ENCODE assay signal across 9 mouse cellular contexts in the genomic region with DNA sequence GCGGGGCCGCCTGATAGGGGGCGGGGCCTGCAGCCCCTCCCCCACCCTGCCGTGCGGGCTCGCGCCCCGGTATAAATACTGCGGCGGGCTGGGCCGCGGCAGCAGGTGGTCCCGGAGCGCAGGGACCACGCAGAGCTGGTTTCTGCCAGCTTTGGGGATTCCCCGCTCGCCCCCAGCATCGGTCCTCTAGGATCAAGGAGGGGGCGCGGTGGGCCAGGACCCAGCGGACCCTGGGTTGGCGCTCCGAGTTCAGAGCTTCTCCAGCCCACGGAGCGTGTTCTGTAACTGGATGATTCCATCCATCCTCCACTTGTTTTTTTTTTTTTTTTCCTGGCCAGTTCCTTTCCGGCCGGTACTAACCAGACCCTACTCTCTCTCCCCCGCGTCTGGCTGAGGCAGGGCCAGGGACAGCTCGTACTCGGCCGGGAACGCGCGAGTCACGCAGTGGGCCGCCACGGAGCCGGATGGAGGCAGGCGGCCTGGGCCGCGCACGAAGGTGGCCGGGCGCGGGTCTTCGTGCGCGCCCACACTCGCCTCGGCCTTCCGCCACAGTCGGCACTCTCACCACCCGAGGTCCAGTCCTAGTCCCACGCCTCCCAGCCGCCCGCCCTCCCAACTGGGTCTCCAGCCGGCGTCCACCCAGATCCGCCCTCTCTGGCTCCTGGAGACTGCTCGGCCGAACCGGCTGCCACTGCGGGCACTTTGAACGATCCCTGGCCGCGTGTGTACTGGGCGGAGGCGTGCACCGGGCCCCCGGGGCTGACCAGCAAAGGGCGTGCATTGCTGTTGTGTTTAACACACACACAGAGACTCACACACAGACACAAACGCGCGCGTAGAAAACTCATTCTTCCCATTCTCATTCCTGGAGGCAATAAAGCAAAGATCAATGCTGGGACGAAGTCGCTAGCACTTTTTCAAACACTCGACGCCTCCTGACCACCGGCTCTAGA. TPM values are rescaled to one million over a fixed set of nuclear protein-coding genes. Genes with fewer than 3 reads are reported as not detected.
DNase-seq lines count a peak whose midpoint lies in the region; ATAC-seq and TF ChIP-seq lines count a peak whose summit lies in the region.
"Had no signal": no experiment of that assay in that cellular context is flagged by ENCODE, and none has a peak within 500 bp of the region (broad histone marks: within the 10 kb centered on the region; RNA-seq: fewer than 3 reads in every experiment).

No protein-coding gene starts in this region.

- no peak for TF ChIP-seq POLR2A in spleen, adult 2 months (IDR thresholded peaks at IDR 0.05; ENCODE audit: low read depth, low read length)

- ATAC-seq in hindbrain, embryonic 11.5 days (ENCODE audit: low FRiP score), result peak; percentile 64
- no peak; the same call in 1 of the 2 replicates for ATAC-seq in liver, embryonic 16.5 days (ENCODE audit: low read depth)
- ATAC-seq in stomach, embryonic 15.5 days (ENCODE audit: insufficient read depth, low FRiP score, low read depth), result peak; percentile 38; the same call in 1 of the 2 replicates

- no peak for TF ChIP-seq CTCF in spleen, adult 2 months (IDR thresholded peaks at IDR 0.05; ENCODE audit: extremely low read depth, insufficient read depth, insufficient read length, insufficient replicate concordance)

- peak overlapping the region; percentile 79 for H3K4me2 ChIP-seq in hindbrain, embryonic 11.5 days (replicated peaks; ENCODE audit: low read depth, low read length)
- H3K4me2 ChIP-seq in liver, embryonic 16.5 days (ENCODE audit: low read depth, low read length), result peak overlapping the region; percentile 66
- peak overlapping the region; percentile 94 for H3K4me2 ChIP-seq in stomach, embryonic 15.5 days

- WGBS in spleen, adult 2 months, result 3% methylated on average over 80 of the region's 81 CpGs
- WGBS in embryonic facial prominence, embryonic 10.5 days, result under 1% methylated on average over 80 of the region's 81 CpGs
- WGBS in hindbrain, embryonic 11.5 days, result under 1% methylated on average over 81 of the region's 81 CpGs
- WGBS in liver, embryonic 16.5 days (ENCODE audit: insufficient replicate concordance), result under 1% methylated on average over 80 of the region's 81 CpGs
- WGBS in stomach, embryonic 15.5 days, result under 1% methylated on average over 81 of the region's 81 CpGs

- peaks cover 31% of the 10 kb centered on the region for H3K27me3 ChIP-seq in spleen, adult 2 months (ENCODE audit: control insufficient read depth, insufficient read depth, low read length)
- peaks cover 100% of the 10 kb centered on the region for H3K27me3 ChIP-seq in embryonic facial prominence, embryonic 10.5 days (replicated peaks; ENCODE audit: low read depth, poor library complexity, severe bottlenecking)
- peaks cover 91% of the 10 kb centered on the region for H3K27me3 ChIP-seq in hindbrain, embryonic 11.5 days (ENCODE audit: control insufficient read depth, insufficient read depth, low read length)
- H3K27me3 ChIP-seq in liver, embryonic 16.5 days (ENCODE audit: control insufficient read depth, insufficient read depth, low read depth, low read length), result peaks cover 83% of the 10 kb centered on the region
- H3K27me3 ChIP-seq in stomach, embryonic 15.5 days (replicated peaks), result peaks cover 87% of the 10 kb centered on the region

- H3K9ac ChIP-seq in hindbrain, embryonic 11.5 days (ENCODE audit: low read depth, low read length), result peak overlapping the region; percentile 23; the same call in 1 of the 2 replicates
- no peak overlapping the region for H3K9ac ChIP-seq in liver, embryonic 16.5 days (ENCODE audit: low read depth, low read length)
- H3K9ac ChIP-seq in stomach, embryonic 15.5 days, result no peak overlapping the region

- H3K36me3 ChIP-seq in spleen, adult 2 months (ENCODE audit: control insufficient read depth, insufficient read depth, low read length), result no peaks in the 10 kb centered on the region
- H3K36me3 ChIP-seq in embryonic facial prominence, embryonic 10.5 days (replicated peaks), result no peaks in the 10 kb centered on the region
- H3K36me3 ChIP-seq in hindbrain, embryonic 11.5 days (ENCODE audit: control insufficient read depth, insufficient read depth, low read length), result no peaks in the 10 kb centered on the region
- H3K36me3 ChIP-seq in liver, embryonic 16.5 days (ENCODE audit: control insufficient read depth, insufficient read depth), result no peaks in the 10 kb centered on the region
- no peaks in the 10 kb centered on the region for H3K36me3 ChIP-seq in stomach, embryonic 15.5 days

- H3K4me3 ChIP-seq in spleen, adult 2 months (ENCODE audit: extremely low read depth, insufficient read depth, insufficient read length), result peak overlapping the region; percentile 26; the same call in 1 of the 2 replicates
- peak overlapping the region; percentile 65 for H3K4me3 ChIP-seq in embryonic facial prominence, embryonic 10.5 days
- H3K4me3 ChIP-seq in hindbrain, embryonic 11.5 days (ENCODE audit: low read depth, low read length), result peak overlapping the region; percentile 42
- H3K4me3 ChIP-seq in liver, embryonic 16.5 days (ENCODE audit: low read depth, low read length), result peak overlapping the region; percentile 51
- H3K4me3 ChIP-seq in stomach, embryonic 15.5 days (replicated peaks), result peak overlapping the region; percentile 48

- no peaks in the 10 kb centered on the region for H3K9me3 ChIP-seq in embryonic facial prominence, embryonic 10.5 days
- H3K9me3 ChIP-seq in hindbrain, embryonic 11.5 days (ENCODE audit: control insufficient read depth, low read length), result no peaks in the 10 kb centered on the region
- H3K9me3 ChIP-seq in liver, embryonic 16.5 days (replicated peaks; ENCODE audit: control insufficient read depth, low read length), result no peaks in the 10 kb centered on the region
- no peaks in the 10 kb centered on the region for H3K9me3 ChIP-seq in stomach, embryonic 15.5 days

- DNase-seq in spleen, adult 2 months (ENCODE audit: low read depth in 1 of 2, low spot score in 2 of 2), result no peak
- DNase-seq in spleen, adult 18-20 months, result no peak
- peak; percentile 63 for DNase-seq in embryonic facial prominence, embryonic 10.5 days (ENCODE audit: low spot score)
- DNase-seq in hindbrain, embryonic 11.5 days (ENCODE audit: low spot score), result peak; percentile 58
- DNase-seq in ovary, postnatal 14 days (ENCODE audit: low spot score), result no peak
- DNase-seq in left cerebral cortex, adult 18-20 months (ENCODE audit: low spot score in 2 of 2), result no peak

- H3K4me1 ChIP-seq in spleen, adult 2 months (ENCODE audit: control insufficient read depth, insufficient read depth, insufficient read length), result peaks cover 11% of the 10 kb centered on the region
- peaks cover 32% of the 10 kb centered on the region for H3K4me1 ChIP-seq in embryonic facial prominence, embryonic 10.5 days
- H3K4me1 ChIP-seq in hindbrain, embryonic 11.5 days (replicated peaks; ENCODE audit: control insufficient read depth, insufficient read depth, low read length), result peaks cover 14% of the 10 kb centered on the region
- peaks cover 4% of the 10 kb centered on the region for H3K4me1 ChIP-seq in liver, embryonic 16.5 days (ENCODE audit: control insufficient read depth, low read depth, low read length)
- peaks cover 26% of the 10 kb centered on the region for H3K4me1 ChIP-seq in stomach, embryonic 15.5 days

- no peak overlapping the region for H3K27ac ChIP-seq in spleen, adult 2 months (ENCODE audit: insufficient read depth, low read length)
- no peak overlapping the region for H3K27ac ChIP-seq in embryonic facial prominence, embryonic 10.5 days (replicated peaks)
- no peak overlapping the region for H3K27ac ChIP-seq in hindbrain, embryonic 11.5 days (ENCODE audit: low read depth, low read length)
- no peak overlapping the region for H3K27ac ChIP-seq in liver, embryonic 16.5 days (ENCODE audit: low read length)
- no peak overlapping the region for H3K27ac ChIP-seq in stomach, embryonic 15.5 days

RNA-seq across cellular contexts. Expression of a gene that starts 8.8 kb away (rescaled TPM):
- not detected in 2 replicates for polyA plus RNA-seq in spleen, adult 2 months (2012; rRNA removed)
- 1.1 and 2.5 TPM in 2 replicates for polyA plus RNA-seq in embryonic facial prominence, embryonic 10.5 days (2016; fragmentation: Nextera tagmentation; extraction: Ambion mirVana)
- 5.1 and 7.9 TPM in 2 replicates for polyA plus RNA-seq in hindbrain, embryonic 11.5 days (2014; fragmentation: Nextera tagmentation; extraction: Ambion mirVana)
- polyA plus RNA-seq in liver, embryonic 16.5 days (2015; fragmentation: Nextera tagmentation; extraction: Ambion mirVana), result not detected in 2 replicates
- 0.03 and 0.04 TPM in 2 replicates for polyA plus RNA-seq in stomach, embryonic 15.5 days (2015; fragmentation: Nextera tagmentation; extraction: Ambion mirVana)
- not detected for total RNA-seq in left cerebral cortex, adult 18-20 months (2021)
- total RNA-seq: common myeloid progenitor, adult 5-6 weeks had no signal

Comparison
In these comparisons a context has a peak if more than half of its experiments do, and no peak if none do; other contexts are left out.
1. DNase-seq: peak in embryonic facial prominence, embryonic 10.5 days (single experiment) and hindbrain, embryonic 11.5 days (single experiment); none in spleen, adult 2 months (0 of 2), spleen, adult 18-20 months (0 of 2), ovary, postnatal 14 days (single experiment) and left cerebral cortex, adult 18-20 months (0 of 2).
2. Peak in every context shown above with its lines, with median percentiles within 50 percentile points of each other: H3K4me3 ChIP-seq and H3K4me2 ChIP-seq.